Mouse (Mus musculus): ENCODE measurements around the gene Mapkap1.

Gene Mapkap1

GRCm38 (mm10) chr2:34530042-34530441 is 123.5 kb downstream of the Mapkap1 start:
- peak in 1 of 2 experiments; percentile 28 for DNase-seq (ENCODE audit: low spot score in 2 of 2)

GRCm38 (mm10) chr2:34531801-34532298 is 125.3 kb downstream of the Mapkap1 start:
- peak in 1 of 2 experiments; percentile 42 for DNase-seq (ENCODE audit: low spot score in 2 of 2)

GRCm38 (mm10) chr2:34532394-34532793 is 125.8 kb downstream of the Mapkap1 start:
- no peak for DNase-seq (ENCODE audit: low spot score in 2 of 2)

GRCm38 (mm10) chr2:34533281-34533680 is 126.7 kb downstream of the Mapkap1 start:
- no peak for DNase-seq (ENCODE audit: low spot score in 2 of 2)

- DNase-seq (ENCODE audit: low spot score in 2 of 2) = peak in 1 of 2 experiments; percentile 11
Measured at GRCm38 (mm10) chr2:34534996-34535395, 128.4 kb downstream of the Mapkap1 start.

- DNase-seq (ENCODE audit: low spot score in 2 of 2) = no peak
Measured at GRCm38 (mm10) chr2:34537356-34537755, 130.8 kb downstream of the Mapkap1 start.

GRCm38 (mm10) chr2:34543581-34543980 is 137.0 kb downstream of the Mapkap1 start:
- no peak for DNase-seq (ENCODE audit: low spot score in 2 of 2)

GRCm38 (mm10) chr2:34544021-34544420 is 137.4 kb downstream of the Mapkap1 start:
- no peak for DNase-seq (ENCODE audit: low spot score in 2 of 2)

- DNase-seq (ENCODE audit: low spot score in 2 of 2) = no peak
Measured at GRCm38 (mm10) chr2:34544646-34545395, 138.2 kb downstream of the Mapkap1 start.

- DNase-seq (ENCODE audit: low spot score in 2 of 2) = no peak
Measured at GRCm38 (mm10) chr2:34546176-34546677, 139.7 kb downstream of the Mapkap1 start.

- DNase-seq (ENCODE audit: low spot score in 2 of 2) = no peak
Measured at GRCm38 (mm10) chr2:34547516-34547915, 140.9 kb downstream of the Mapkap1 start.

GRCm38 (mm10) chr2:34548961-34549360 is 142.4 kb downstream of the Mapkap1 start:
- DNase-seq (ENCODE audit: low spot score in 2 of 2) = no peak

- DNase-seq (ENCODE audit: low spot score in 2 of 2) = no peak
Measured at GRCm38 (mm10) chr2:34549469-34549868, 142.9 kb downstream of the Mapkap1 start.

- no peak for DNase-seq (ENCODE audit: low spot score in 2 of 2)
Measured at GRCm38 (mm10) chr2:34552772-34553171, 146.2 kb downstream of the Mapkap1 start.

- DNase-seq (ENCODE audit: low spot score in 2 of 2) = no peak
Measured at GRCm38 (mm10) chr2:34553580-34554231, 147.1 kb downstream of the Mapkap1 start.

GRCm38 (mm10) chr2:34560146-34560545 is 153.6 kb downstream of the Mapkap1 start:
- no peak for DNase-seq (ENCODE audit: low spot score in 2 of 2)

- DNase-seq (ENCODE audit: low spot score in 2 of 2) = no peak
Measured at GRCm38 (mm10) chr2:34563089-34563694, 156.6 kb downstream of the Mapkap1 start.

GRCm38 (mm10) chr2:34563865-34564264 is 157.3 kb downstream of the Mapkap1 start:
- no peak for DNase-seq (ENCODE audit: low spot score in 2 of 2)

GRCm38 (mm10) chr2:34566146-34566545 is 159.6 kb downstream of the Mapkap1 start:
- DNase-seq (ENCODE audit: low spot score in 2 of 2) = no peak

GRCm38 (mm10) chr2:34566601-34567000 is 160.0 kb downstream of the Mapkap1 start:
- DNase-seq (ENCODE audit: low spot score in 2 of 2) = no peak

GRCm38 (mm10) chr2:34569131-34569530 is 162.6 kb downstream of the Mapkap1 start:
- no peak for DNase-seq (ENCODE audit: low spot score in 2 of 2)

- DNase-seq (ENCODE audit: low spot score in 2 of 2) = no peak
Measured at GRCm38 (mm10) chr2:34570378-34570777, 163.8 kb downstream of the Mapkap1 start.

Data from cerebellum, postnatal 4 days (tissue).